Mouse (Mus musculus): ENCODE results near the gene Ntng1. TPM values are rescaled to one million over a fixed set of nuclear protein-coding genes. Genes with fewer than 3 reads are reported as not detected.

Ntng1 gene
- polyA plus RNA-seq, 1 experiment = 0.31 TPM

DNA sequence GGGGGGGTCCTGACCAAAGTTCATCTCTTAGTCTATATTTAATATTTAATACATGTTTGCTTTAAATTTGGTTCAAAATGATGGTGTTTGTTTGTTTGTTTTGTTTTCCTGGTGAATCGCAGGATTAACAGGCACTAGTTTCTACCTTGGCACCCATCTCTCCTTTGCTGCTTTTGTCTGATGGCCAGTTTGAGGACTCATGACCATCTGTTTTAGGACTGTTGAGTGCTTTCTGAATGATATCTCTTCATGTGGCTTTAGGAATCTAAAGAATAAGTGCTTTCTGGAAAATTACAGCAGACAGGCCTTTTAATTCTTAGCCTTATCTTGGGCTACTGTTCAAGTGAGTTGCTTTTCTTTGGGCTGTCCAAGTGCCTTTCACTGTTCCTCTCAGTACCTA is 318.0 kb downstream of the Ntng1 start:
- Histone ChIP-seq H3K36me3 (ENCODE audit: control insufficient read depth, insufficient read depth, low read length) (no peaks in the 10 kb centered on the region), H3K4me1 (ENCODE audit: control insufficient read depth, insufficient read depth, low read length) (no peaks in the 10 kb centered on the region), H3K4me3 (ENCODE audit: insufficient read depth, low read depth, low read length) (no peak overlapping the region), H3K27ac (ENCODE audit: insufficient read depth, low read depth, low read length) (no peak overlapping the region), H3K27me3 (replicated peaks; ENCODE audit: control insufficient read depth, insufficient read depth, low read length) (no peaks in the 10 kb centered on the region)
- no peak for DNase-seq
- TF ChIP-seq CTCF (conservative IDR thresholded peaks at IDR 0.05; ENCODE audit: insufficient read depth, insufficient read length, low read depth, low read length) (no peak), POLR2A (IDR thresholded peaks at IDR 0.05; ENCODE audit: low read depth, low read length) (no peak)
- WGBS = 98% methylated on average over 1 of the region's 1 CpGs

DNA sequence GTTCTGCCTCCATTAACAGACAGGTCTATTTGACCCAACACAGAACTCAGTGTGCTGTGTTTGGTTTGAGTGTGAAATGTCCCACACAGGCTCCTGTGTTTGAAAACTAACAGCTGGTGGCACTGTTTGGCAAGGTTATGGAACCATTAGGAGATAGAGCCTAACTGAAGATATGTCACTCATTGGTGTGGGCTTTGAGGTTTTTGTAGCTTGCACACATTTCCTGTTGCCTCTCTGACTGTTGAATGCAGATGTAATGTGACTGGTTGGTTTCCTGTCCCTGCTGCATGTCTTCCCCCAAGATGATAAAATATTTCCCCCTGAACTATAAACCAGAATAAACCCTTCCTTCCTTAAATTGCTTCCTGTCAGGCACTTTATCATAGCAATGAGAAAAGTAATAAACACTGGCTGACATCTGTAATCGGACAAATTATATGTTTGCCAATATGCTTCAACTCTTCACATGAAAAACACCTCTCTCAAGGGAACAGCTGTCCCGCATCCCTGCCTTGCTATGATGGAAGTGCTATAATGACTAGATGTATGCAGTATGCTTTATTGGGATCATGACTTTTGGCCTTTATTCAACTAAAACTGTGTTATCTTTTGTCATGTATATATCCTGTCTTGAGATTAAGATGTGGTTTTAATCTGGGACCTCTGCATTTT is 320.9 kb downstream of the Ntng1 start:
- no peak for DNase-seq
- TF ChIP-seq CTCF (conservative IDR thresholded peaks at IDR 0.05; ENCODE audit: insufficient read depth, insufficient read length, low read depth, low read length) (no peak), POLR2A (IDR thresholded peaks at IDR 0.05; ENCODE audit: low read depth, low read length) (no peak)
- H3K27ac ChIP-seq (ENCODE audit: insufficient read depth, low read depth, low read length) = no peak overlapping the region
- H3K36me3 ChIP-seq (ENCODE audit: control insufficient read depth, insufficient read depth, low read length) = no peaks in the 10 kb centered on the region
- WGBS = 72% methylated on average over 2 of the region's 2 CpGs
- no peak overlapping the region for H3K4me3 ChIP-seq (ENCODE audit: insufficient read depth, low read depth, low read length)
- no peaks in the 10 kb centered on the region for H3K27me3 ChIP-seq (replicated peaks; ENCODE audit: control insufficient read depth, insufficient read depth, low read length)
- H3K4me1 ChIP-seq (ENCODE audit: control insufficient read depth, insufficient read depth, low read length) = no peaks in the 10 kb centered on the region

DNA sequence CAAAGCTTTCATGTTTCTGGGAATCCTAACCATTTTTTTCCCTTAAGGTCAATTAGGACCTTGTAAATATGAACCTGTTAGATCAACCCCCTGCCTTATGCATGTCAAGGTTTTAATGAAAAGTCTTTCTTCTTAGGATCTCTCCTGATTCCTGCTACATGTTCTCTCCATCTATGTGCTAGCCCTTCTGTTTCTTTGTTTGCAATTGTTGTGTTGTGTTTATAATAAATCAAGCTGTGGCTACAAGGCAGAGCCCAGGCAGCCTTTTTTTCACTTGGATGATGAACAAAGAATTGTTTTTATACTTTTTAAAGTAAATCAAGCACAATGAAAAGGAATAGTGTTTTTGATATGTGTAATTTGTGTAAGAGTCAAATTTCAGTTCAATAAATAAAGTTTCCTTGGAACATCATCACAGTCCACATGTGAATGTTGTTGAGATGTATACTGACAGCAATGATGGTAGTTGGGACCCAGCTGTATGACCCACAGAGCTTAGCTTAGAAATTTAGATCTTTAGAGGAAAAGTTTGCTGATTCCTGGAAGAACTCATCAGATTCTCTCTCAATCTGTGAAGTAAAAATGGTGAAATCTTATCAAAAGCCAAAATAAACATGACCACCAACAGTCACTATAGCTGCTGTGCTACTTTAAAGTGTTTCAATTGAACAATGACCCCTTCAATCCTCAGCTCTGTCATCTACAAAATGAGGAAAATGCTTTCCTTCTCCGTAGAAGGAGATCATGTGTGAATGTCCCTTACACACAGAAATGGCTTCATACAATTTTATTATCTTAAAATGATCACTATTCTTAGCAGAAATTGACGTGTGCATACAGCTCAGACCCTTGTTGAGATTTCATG is 324.8 kb downstream of the Ntng1 start:
- WGBS = 76% methylated on average over 2 of the region's 2 CpGs
- no peaks in the 10 kb centered on the region for H3K27me3 ChIP-seq (replicated peaks; ENCODE audit: control insufficient read depth, insufficient read depth, low read length)

DNA sequence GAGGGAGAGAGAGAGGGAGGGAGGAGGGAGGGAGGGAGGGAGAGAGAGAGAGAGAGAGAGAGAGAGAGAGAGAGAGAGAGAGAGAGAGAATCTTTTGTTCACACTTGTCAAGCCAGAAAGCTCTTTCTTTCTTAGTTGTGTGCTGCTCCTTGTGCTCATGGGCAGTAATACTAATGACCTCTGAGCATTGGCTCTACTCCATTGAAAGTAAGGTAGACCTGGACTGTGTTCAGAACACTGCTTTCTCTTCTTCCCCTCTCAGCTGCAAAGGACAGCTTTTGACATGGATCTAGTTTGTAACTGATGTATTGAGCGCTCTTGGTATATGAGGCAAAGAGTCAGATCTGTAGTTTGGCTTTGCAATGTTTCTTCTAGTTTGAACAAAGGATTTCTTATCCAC is 334.7 kb downstream of the Ntng1 start:
- WGBS = 95% methylated on average over 1 of the region's 1 CpGs
- no peak for DNase-seq
- TF ChIP-seq POLR2A (IDR thresholded peaks at IDR 0.05; ENCODE audit: low read depth, low read length) (no peak), CTCF (conservative IDR thresholded peaks at IDR 0.05; ENCODE audit: insufficient read depth, insufficient read length, low read depth, low read length) (no peak)
- Histone ChIP-seq H3K4me3 (ENCODE audit: insufficient read depth, low read depth, low read length) (no peak overlapping the region), H3K27ac (ENCODE audit: insufficient read depth, low read depth, low read length) (no peak overlapping the region), H3K27me3 (replicated peaks; ENCODE audit: control insufficient read depth, insufficient read depth, low read length) (no peaks in the 10 kb centered on the region), H3K36me3 (ENCODE audit: control insufficient read depth, insufficient read depth, low read length) (no peaks in the 10 kb centered on the region), H3K4me1 (ENCODE audit: control insufficient read depth, insufficient read depth, low read length) (no peaks in the 10 kb centered on the region)

More for the DNA sequence above, 324.8 kb downstream of the Ntng1 start:
- Histone ChIP-seq H3K36me3 (ENCODE audit: control insufficient read depth, insufficient read depth, low read length) (no peaks in the 10 kb centered on the region), H3K4me3 (ENCODE audit: insufficient read depth, low read depth, low read length) (no peak overlapping the region), H3K27ac (ENCODE audit: insufficient read depth, low read depth, low read length) (no peak overlapping the region), H3K4me1 (ENCODE audit: control insufficient read depth, insufficient read depth, low read length) (no peaks in the 10 kb centered on the region)
- DNase-seq = no peak
- TF ChIP-seq CTCF (conservative IDR thresholded peaks at IDR 0.05; ENCODE audit: insufficient read depth, insufficient read length, low read depth, low read length) = no peak
- no peak for TF ChIP-seq POLR2A (IDR thresholded peaks at IDR 0.05; ENCODE audit: low read depth, low read length)

DNA sequence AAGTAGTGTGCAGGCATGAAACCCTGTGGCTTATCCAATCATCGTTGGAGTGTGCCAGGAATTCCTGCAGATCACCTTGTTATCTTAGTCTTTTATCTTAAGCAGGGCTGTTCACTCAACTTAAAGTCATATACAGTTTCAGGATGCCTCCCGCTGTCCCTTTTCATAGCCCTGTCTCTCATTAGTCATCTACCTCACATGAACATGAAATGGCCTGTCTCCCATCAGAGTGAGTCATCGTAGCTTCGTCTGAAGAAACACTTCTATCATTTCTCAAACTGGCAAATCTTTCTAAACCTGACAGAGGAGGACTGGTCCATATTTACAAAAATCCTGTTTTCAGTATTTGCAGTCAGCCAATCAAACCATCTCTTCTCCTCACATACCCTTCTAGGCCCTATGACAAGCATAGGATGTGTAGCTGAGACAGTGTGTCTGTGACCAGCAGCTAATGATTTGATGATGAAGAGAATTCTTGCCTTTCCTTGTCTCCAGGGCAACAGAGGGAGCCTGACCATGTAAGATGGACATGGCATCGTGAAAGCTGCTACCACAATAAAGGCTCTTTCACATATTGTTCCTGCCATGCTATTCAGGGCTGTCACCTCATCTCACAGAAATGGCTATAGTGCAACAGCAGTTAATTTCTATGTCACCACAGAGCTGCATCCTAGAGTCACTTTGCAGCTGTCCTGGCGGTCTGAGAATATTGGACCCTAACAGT is 336.4 kb downstream of the Ntng1 start:
- H3K4me1 ChIP-seq (ENCODE audit: control insufficient read depth, insufficient read depth, low read length) = no peaks in the 10 kb centered on the region
- H3K4me3 ChIP-seq (ENCODE audit: insufficient read depth, low read depth, low read length) = no peak overlapping the region
- 84% methylated on average over 6 of the region's 6 CpGs for WGBS
- no peak for DNase-seq
- no peak overlapping the region for H3K27ac ChIP-seq (ENCODE audit: insufficient read depth, low read depth, low read length)
- H3K36me3 ChIP-seq (ENCODE audit: control insufficient read depth, insufficient read depth, low read length) = no peaks in the 10 kb centered on the region
- no peaks in the 10 kb centered on the region for H3K27me3 ChIP-seq (replicated peaks; ENCODE audit: control insufficient read depth, insufficient read depth, low read length)
- TF ChIP-seq CTCF (conservative IDR thresholded peaks at IDR 0.05; ENCODE audit: insufficient read depth, insufficient read length, low read depth, low read length) (no peak), POLR2A (IDR thresholded peaks at IDR 0.05; ENCODE audit: low read depth, low read length) (no peak)

DNA sequence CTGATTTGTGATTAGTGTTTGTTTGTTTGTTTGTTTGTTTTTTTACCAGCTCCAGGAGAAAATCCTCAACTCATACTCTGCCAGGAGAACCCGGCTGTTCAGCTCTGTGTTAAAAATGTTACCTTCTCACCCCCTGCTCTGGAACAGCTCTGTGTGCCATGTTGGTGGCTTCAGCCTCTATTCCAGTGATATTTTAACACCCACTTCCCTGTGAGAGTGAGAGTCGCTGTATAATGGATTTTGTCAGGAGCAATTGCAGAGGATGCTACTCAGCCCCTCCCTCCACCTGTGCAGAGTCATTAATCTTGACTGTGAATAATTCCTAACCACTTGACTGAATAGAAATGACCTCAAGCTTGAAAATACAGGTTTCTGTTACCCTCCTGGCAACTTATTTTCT is 339.7 kb downstream of the Ntng1 start:
- Histone ChIP-seq H3K4me3 (ENCODE audit: insufficient read depth, low read depth, low read length) (no peak overlapping the region), H3K4me1 (ENCODE audit: control insufficient read depth, insufficient read depth, low read length) (no peaks in the 10 kb centered on the region), H3K27me3 (replicated peaks; ENCODE audit: control insufficient read depth, insufficient read depth, low read length) (no peaks in the 10 kb centered on the region), H3K27ac (ENCODE audit: insufficient read depth, low read depth, low read length) (no peak overlapping the region), H3K36me3 (ENCODE audit: control insufficient read depth, insufficient read depth, low read length) (no peaks in the 10 kb centered on the region)
- 54% methylated on average over 2 of the region's 2 CpGs for WGBS
- no peak for DNase-seq
- TF ChIP-seq CTCF (conservative IDR thresholded peaks at IDR 0.05; ENCODE audit: insufficient read depth, insufficient read length, low read depth, low read length) = no peak
- no peak for TF ChIP-seq POLR2A (IDR thresholded peaks at IDR 0.05; ENCODE audit: low read depth, low read length)

DNA sequence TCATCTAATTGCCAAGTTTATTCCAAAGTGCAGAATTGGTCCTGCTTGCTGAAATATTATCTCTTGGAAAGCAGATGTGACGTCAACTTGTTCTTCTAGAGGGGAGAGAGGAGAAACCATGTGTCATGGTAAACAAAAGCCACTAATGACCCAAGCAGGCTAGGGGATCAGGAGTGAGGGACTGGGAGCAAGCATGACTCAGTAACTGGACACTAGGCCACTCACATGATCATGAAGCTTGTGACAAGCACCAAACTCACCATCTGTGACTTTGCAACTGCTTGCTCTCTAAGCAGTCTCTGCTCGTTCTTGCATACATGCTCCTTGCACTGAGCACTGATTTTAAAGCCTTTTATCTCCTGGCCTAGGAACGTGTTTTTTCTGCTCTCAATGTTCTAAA is 340.2 kb downstream of the Ntng1 start:
- WGBS = 41% methylated on average over 3 of the region's 3 CpGs
- H3K27me3 ChIP-seq (replicated peaks; ENCODE audit: control insufficient read depth, insufficient read depth, low read length) = no peaks in the 10 kb centered on the region
- H3K36me3 ChIP-seq (ENCODE audit: control insufficient read depth, insufficient read depth, low read length) = no peaks in the 10 kb centered on the region
- no peaks in the 10 kb centered on the region for H3K4me1 ChIP-seq (ENCODE audit: control insufficient read depth, insufficient read depth, low read length)
- DNase-seq = no peak
- TF ChIP-seq CTCF (conservative IDR thresholded peaks at IDR 0.05; ENCODE audit: insufficient read depth, insufficient read length, low read depth, low read length) (no peak), POLR2A (IDR thresholded peaks at IDR 0.05; ENCODE audit: low read depth, low read length) (no peak)
- H3K27ac ChIP-seq (ENCODE audit: insufficient read depth, low read depth, low read length) = no peak overlapping the region
- no peak overlapping the region for H3K4me3 ChIP-seq (ENCODE audit: insufficient read depth, low read depth, low read length)

Measured in kidney, adult 2 months (tissue).